Mouse (Mus musculus) CH12.LX (cell line): ENCODE data around the gene Mapk13. TPM values are rescaled to one million over a fixed set of nuclear protein-coding genes. Genes with fewer than 3 reads are reported as not detected.

Experiments used
- DNase-seq: peaks from one replicate; pipeline ENCODE4 v3.0.0-alpha.2; 2013; ENCODE audit errors: extremely low read depth
- H3K27ac ChIP-seq: 2 replicates; pipeline ENCODE4 v1.5.1; 2012; ENCODE audit warnings: low read depth, mild to moderate bottlenecking, control low read depth, moderate library complexity; ENCODE audit not compliant: insufficient read depth
- H3K27me3 ChIP-seq: replicated peaks from 2 replicates; pipeline ENCODE3; 2012; ENCODE audit warnings: inconsistent platforms
- H3K36me3 ChIP-seq, 2 experiments: replicated peaks in 1 of 2; 2 replicates each; pipeline versions ENCODE3 to v1.6.1; 2012; ENCODE audit warnings: inconsistent platforms in 1 of 2, low read length in 1 of 2, mild to moderate bottlenecking in 1 of 2, mixed read lengths in 1 of 2, moderate library complexity in 1 of 2; ENCODE audit not compliant: control insufficient read depth in 1 of 2, insufficient read depth in 1 of 2
- H3K4me1 ChIP-seq, 2 experiments: 2 replicates each; pipeline ENCODE4 v1.6.1; 2012; ENCODE audit warnings: inconsistent platforms in 1 of 2, moderate library complexity in 1 of 2; ENCODE audit not compliant: insufficient read depth in 2 of 2, control insufficient read depth in 1 of 2
- H3K4me2 ChIP-seq: 2 replicates; pipeline ENCODE4 v1.6.1; 2012; ENCODE audit warnings: low read depth, mild to moderate bottlenecking, control low read depth; ENCODE audit not compliant: poor library complexity, insufficient read depth, severe bottlenecking
- H3K4me3 ChIP-seq, 3 experiments: fragments of 150-350 bp in 1 of 3; sonication (generic) in 1 of 3; replicated peaks in 1 of 3; 2 replicates each; pipeline versions ENCODE3 to v1.5.1; 2011 to 2012; ENCODE audit warnings: low read depth in 2 of 3, low read length in 2 of 3, mild to moderate bottlenecking in 2 of 3, moderate library complexity in 2 of 3, control low read depth in 1 of 3, improper control_type of control experiment in 1 of 3, inconsistent platforms in 1 of 3, mixed read lengths in 1 of 3; ENCODE audit not compliant: poor library complexity in 1 of 3
- H3K79me2 ChIP-seq: replicated peaks from 2 replicates; pipeline ENCODE4 v1.6.1; 2012; ENCODE audit warnings: mild to moderate bottlenecking, moderate library complexity; ENCODE audit not compliant: control insufficient read depth, poor library complexity, insufficient read depth, severe bottlenecking; ENCODE audit errors: extremely low read depth
- H3K9ac ChIP-seq: 2 replicates; pipeline ENCODE4 v1.6.1; 2012; ENCODE audit warnings: low read depth, mild to moderate bottlenecking, control low read depth, moderate library complexity; ENCODE audit not compliant: insufficient read depth
- H3K9me3 ChIP-seq: replicated peaks from 2 replicates; pipeline ENCODE3; 2012; ENCODE audit warnings: low read length, inconsistent platforms, mixed read lengths
- BHLHE40 ChIP-seq: IDR thresholded peaks from 2 replicates; pipeline ENCODE4 v1.6.1; 2011; ENCODE audit warnings: mild to moderate bottlenecking, low read depth, low read length, improper control_type of control experiment
- CHD1 ChIP-seq: IDR thresholded peaks from 2 replicates; pipeline ENCODE4 v1.6.1; 2012; ENCODE audit warnings: low read depth, low read length, improper control_type of control experiment, inconsistent platforms
- CTCF ChIP-seq, 2 experiments: IDR thresholded peaks in 1 of 2; conservative IDR thresholded peaks in 1 of 2; 2 replicates each; pipeline ENCODE4 v1.5.1; 2011 to 2012; ENCODE audit warnings: low read depth in 2 of 2, low read length in 2 of 2, improper control_type of control experiment in 1 of 2, inconsistent platforms in 1 of 2, mild to moderate bottlenecking in 1 of 2, moderate library complexity in 1 of 2
- E2F4 ChIP-seq: IDR thresholded peaks from 2 replicates; pipeline ENCODE4 v1.6.1; 2011; ENCODE audit warnings: low read depth, low read length, improper control_type of control experiment; ENCODE audit not compliant: insufficient replicate concordance
- GABPA ChIP-seq: IDR thresholded peaks from 2 replicates; pipeline ENCODE4 v1.6.1; 2012; ENCODE audit warnings: low read depth, low read length, improper control_type of control experiment, inconsistent platforms; ENCODE audit not compliant: insufficient replicate concordance
- IRF4 ChIP-seq: IDR thresholded peaks from 2 replicates; pipeline ENCODE4 v1.6.1; 2014; ENCODE audit warnings: low read depth, mild to moderate bottlenecking, inconsistent platforms, low read length, improper control_type of control experiment
- JUN ChIP-seq: IDR thresholded peaks from 2 replicates; pipeline ENCODE4 v1.6.1; 2011; ENCODE audit warnings: low read depth, mild to moderate bottlenecking, low read length, improper control_type of control experiment, moderate library complexity; ENCODE audit not compliant: insufficient read depth
- KAT2A ChIP-seq: IDR thresholded peaks from 2 replicates; pipeline ENCODE4 v1.6.1; 2012; ENCODE audit warnings: low read length, improper control_type of control experiment, inconsistent platforms; ENCODE audit not compliant: insufficient replicate concordance
- MAX ChIP-seq: IDR thresholded peaks from 2 replicates; pipeline ENCODE4 v1.6.1; 2011; ENCODE audit warnings: low read length, improper control_type of control experiment
- NELFE ChIP-seq: IDR thresholded peaks from 2 replicates; pipeline ENCODE4 v1.6.1; 2011; ENCODE audit warnings: low read depth, low read length, improper control_type of control experiment
- POLR2A ChIP-seq: IDR thresholded peaks from 2 replicates; pipeline ENCODE4 v1.6.1; 2011; ENCODE audit warnings: low read depth, mild to moderate bottlenecking, improper control_type of control experiment, low read length
- RCOR1 ChIP-seq: conservative IDR thresholded peaks from 2 replicates; pipeline ENCODE4 v1.6.1; 2012; ENCODE audit warnings: low read depth, mild to moderate bottlenecking, inconsistent platforms, low read length, improper control_type of control experiment
- SIN3A ChIP-seq: IDR thresholded peaks from 2 replicates; pipeline ENCODE4 v1.6.1; 2012; ENCODE audit warnings: low read length, improper control_type of control experiment, inconsistent platforms
- SMC3 ChIP-seq: IDR thresholded peaks from 2 replicates; pipeline ENCODE4 v1.6.1; 2011; ENCODE audit warnings: low read depth, low read length, improper control_type of control experiment
- TBP ChIP-seq: conservative IDR thresholded peaks from 2 replicates; pipeline ENCODE4 v1.6.1; 2011; ENCODE audit warnings: low read depth, low read length, improper control_type of control experiment
- TCF12 ChIP-seq: IDR thresholded peaks from 2 replicates; pipeline ENCODE4 v1.6.1; 2014; ENCODE audit warnings: low read depth, mild to moderate bottlenecking, inconsistent platforms, low read length, improper control_type of control experiment
- ZKSCAN1 ChIP-seq: IDR thresholded peaks from 2 replicates; pipeline ENCODE4 v1.6.1; 2012; ENCODE audit warnings: low read depth, inconsistent platforms, low read length, improper control_type of control experiment, borderline replicate concordance
- dilution Hi-C: fragments of 300-500 bp; cut with MboI; formaldehyde crosslinking; loops from 2 replicates; pipeline ENCODE4 v1.14.3; 2020; ENCODE audit warnings: low sequenced_read_pairs; ENCODE audit not compliant: extremely low pct_unique_long_range_greater_than_20kb, extremely low pct_ligation_motif_present
- in situ Hi-C: fragments of 300-500 bp; cut with MboI; formaldehyde crosslinking; loops from 3 replicates; pipeline ENCODE4 v1.14.3; 2019; ENCODE audit warnings: low sequenced_read_pairs, low pct_ligation_motif_present, low pct_unique_long_range_greater_than_20kb, mixed read lengths
- polyA plus RNA-seq: library from polyadenylated mRNA; unstranded; fragments of >175 nt; gene quantifications from 2 replicates; pipeline ENCODE4 v1.2.1, GENCODE M21; 2012; ENCODE audit warnings: low read depth; ENCODE audit not compliant: insufficient read length
- total RNA-seq, 2 experiments: library from RNA; depleted of rRNA; stranded (reverse); fragments of 300-350 nt in 1 of 2; fragments of >200 nt in 1 of 2; gene quantifications; 2 replicates each; pipeline ENCODE4 v1.2.3; 2012 to 2014

Gene Mapk13
- total and polyA plus RNA-seq, 3 experiments, result not detected

- Histone ChIP-seq H3K9ac (no peak overlapping the region), H3K4me2 (no peak overlapping the region), H3K27ac (no peak overlapping the region), H3K9me3 (no peaks in the 10 kb centered on the region), H3K4me3 (no peak overlapping the region), H3K79me2 (no peaks in the 10 kb centered on the region), H3K36me3 (no peaks in the 10 kb centered on the region), H3K4me1 (peaks cover 0 to 1% of the 10 kb centered on the region in 2 experiments; a peak in 1 of 4 replicates), H3K27me3 (no peaks in the 10 kb centered on the region)
- no peak for DNase-seq
- in situ Hi-C loops, result no loop called here
- dilution Hi-C loops, result no loop called here
- no peak for TF ChIP-seq TCF12
- TF ChIP-seq SMC3, result no peak
- TF ChIP-seq E2F4, result no peak
- TF ChIP-seq RCOR1, result no peak
- TF ChIP-seq MAX, result no peak
- TF ChIP-seq JUN, result no peak
- no peak for TF ChIP-seq IRF4
- no peak for TF ChIP-seq TBP
- no peak for TF ChIP-seq POLR2A
- no peak for TF ChIP-seq NELFE
- TF ChIP-seq GABPA, result no peak
Observed at GRCm38 (mm10) chr17:28787507-28787906, 18.4 kb downstream of the Mapk13 start.

GRCm38 (mm10) chr17:28797031-28797430 is 27.9 kb downstream of the Mapk13 start:
- no peak overlapping the region for H3K27ac ChIP-seq
- H3K4me2 ChIP-seq, result no peak overlapping the region
- peaks cover 13% of the 10 kb centered on the region for H3K9me3 ChIP-seq
- no peak overlapping the region for H3K9ac ChIP-seq
- TF ChIP-seq NELFE, result no peak
- TF ChIP-seq TCF12, result no peak
- no peak for TF ChIP-seq KAT2A
- no peak for TF ChIP-seq ZKSCAN1
- TF ChIP-seq SIN3A, result no peak
- TF ChIP-seq POLR2A, result no peak
- no peak for TF ChIP-seq CTCF (conservative IDR thresholded peaks at IDR 0.05 in 1 of 2, IDR thresholded peaks at IDR 0.05 in 1 of 2; ENCODE audit: low read depth in 2 of 2, low read length in 2 of 2)
- no peak for TF ChIP-seq BHLHE40
- no peak for TF ChIP-seq CHD1
- no peak for DNase-seq
- H3K4me3 ChIP-seq, result no peak overlapping the region
- in situ Hi-C loops, result no loop called here
- no peaks in the 10 kb centered on the region for H3K36me3 ChIP-seq
- dilution Hi-C loops, result no loop called here
- H3K27me3 ChIP-seq, result no peaks in the 10 kb centered on the region
- H3K4me1 ChIP-seq, result peaks cover 3 to 26% of the 10 kb centered on the region in 2 experiments; a peak in 3 of 4 replicates
- no peaks in the 10 kb centered on the region for H3K79me2 ChIP-seq
